Mouse (Mus musculus) cerebellum, adult 2 months (tissue): ENCODE data around the gene Zbed6.

Experiments used
- CTCF ChIP-seq: fragments of 200-500 bp; IDR thresholded peaks from 2 replicates; pipeline ENCODE4 v1.5.1; 2011; ENCODE audit warnings: low read depth, mild to moderate bottlenecking, control low read depth, low read length, moderate library complexity, borderline replicate concordance; ENCODE audit not compliant: insufficient read depth
- POLR2A ChIP-seq: fragments of 200-500 bp; IDR thresholded peaks from 2 replicates; pipeline ENCODE4 v1.6.1; 2011; ENCODE audit warnings: low read length, control low read depth, borderline replicate concordance; ENCODE audit not compliant: insufficient read depth

DNA sequence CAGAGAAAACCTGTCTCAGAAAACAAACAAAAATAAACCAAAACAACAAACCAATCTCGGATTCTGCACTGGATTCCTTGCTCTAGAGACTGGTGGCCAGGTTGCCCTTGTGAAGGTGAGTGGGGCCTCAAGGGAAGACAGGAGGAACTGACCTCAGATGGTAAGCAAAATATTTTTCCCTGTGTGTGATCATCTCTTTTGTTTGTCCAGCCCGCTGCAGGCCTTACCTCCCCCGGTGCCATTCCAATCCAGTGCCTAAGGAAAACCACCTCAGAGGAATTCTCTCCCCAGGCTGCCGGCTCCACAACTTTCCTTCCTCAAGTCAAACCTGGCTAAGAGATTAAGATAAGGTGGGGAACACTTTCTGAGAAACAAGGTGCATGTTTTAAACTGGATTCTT is 31.5 kb upstream of the Zbed6 start:
- no peak for TF ChIP-seq POLR2A
- no peak for TF ChIP-seq CTCF
